Mouse (Mus musculus): ENCODE measurements around the gene Usp33.

Usp33 gene

DNA sequence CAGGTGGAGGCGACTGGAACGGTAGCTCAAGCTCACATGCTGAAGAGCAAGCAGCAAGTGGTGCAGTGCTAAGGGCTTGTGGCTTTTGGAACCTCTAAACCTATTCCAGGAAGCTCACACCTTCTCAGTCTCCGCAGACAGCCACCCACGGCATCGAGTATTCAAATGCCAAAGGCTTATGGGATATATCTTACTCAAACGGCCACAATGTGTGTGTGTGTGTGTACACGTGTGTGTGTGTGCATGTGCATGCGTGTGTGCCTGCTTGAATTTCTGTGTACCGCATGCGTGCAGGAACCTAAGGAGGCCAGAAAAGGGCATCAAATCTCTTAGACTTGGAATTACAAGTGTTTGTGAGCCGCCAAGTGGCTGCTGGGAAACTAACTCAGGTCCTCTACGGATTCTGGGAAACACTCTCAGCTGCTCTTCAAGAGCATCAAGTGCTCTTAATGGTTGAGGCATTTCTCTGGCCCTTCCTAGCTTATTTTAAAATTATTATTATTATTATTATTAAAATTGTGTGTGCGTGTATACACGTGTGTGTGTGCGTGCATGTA, 3.2 kb upstream of the Usp33 start:
- DNase-seq = no peak

DNA sequence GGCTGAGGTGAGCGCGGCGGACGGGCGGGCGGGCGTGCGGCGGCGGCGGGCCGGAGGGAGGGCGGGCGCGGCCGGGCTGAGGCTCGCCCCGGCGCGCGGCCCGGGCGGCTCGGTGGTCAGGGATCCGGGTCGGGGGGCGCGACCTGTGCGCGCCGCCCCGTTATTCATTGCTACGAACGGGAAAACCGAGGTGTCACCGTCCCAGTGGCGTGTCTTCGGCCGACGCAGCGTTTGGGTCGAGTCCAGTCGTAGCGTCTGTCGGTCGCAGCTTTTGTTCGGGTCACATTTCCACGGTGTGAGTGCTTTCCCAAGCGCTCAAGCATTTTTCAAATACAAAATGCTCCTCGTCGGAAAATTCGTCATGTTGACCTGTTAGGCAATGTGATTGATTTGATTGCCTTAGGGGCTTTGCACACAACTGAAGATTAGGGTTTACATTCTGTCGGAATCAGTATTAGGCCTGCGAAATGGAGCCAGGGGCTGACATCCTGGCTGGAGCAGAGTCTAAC, 409 bp downstream of the Usp33 start:
- peak; percentile 65 for DNase-seq

DNA sequence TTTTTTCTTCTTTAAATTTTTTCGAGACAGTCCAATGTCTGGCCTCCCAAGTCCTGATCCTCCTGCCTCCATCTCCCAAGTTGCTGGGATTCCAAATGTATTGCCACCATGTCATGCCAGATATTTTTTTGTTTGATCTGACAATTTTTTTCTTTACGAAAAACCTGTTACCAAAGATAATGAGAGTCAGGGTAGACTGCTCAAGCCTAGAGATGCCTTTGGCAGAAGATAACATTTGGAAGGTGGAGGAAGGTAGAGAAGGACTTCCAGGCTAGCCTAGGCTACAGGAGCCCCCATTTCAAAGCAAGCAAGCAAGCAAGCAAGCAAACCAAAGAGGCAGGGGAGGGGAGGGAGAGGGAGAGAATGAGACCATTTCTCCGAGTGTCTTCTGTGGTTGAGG, 949 bp downstream of the Usp33 start:
- no peak for DNase-seq

DNA sequence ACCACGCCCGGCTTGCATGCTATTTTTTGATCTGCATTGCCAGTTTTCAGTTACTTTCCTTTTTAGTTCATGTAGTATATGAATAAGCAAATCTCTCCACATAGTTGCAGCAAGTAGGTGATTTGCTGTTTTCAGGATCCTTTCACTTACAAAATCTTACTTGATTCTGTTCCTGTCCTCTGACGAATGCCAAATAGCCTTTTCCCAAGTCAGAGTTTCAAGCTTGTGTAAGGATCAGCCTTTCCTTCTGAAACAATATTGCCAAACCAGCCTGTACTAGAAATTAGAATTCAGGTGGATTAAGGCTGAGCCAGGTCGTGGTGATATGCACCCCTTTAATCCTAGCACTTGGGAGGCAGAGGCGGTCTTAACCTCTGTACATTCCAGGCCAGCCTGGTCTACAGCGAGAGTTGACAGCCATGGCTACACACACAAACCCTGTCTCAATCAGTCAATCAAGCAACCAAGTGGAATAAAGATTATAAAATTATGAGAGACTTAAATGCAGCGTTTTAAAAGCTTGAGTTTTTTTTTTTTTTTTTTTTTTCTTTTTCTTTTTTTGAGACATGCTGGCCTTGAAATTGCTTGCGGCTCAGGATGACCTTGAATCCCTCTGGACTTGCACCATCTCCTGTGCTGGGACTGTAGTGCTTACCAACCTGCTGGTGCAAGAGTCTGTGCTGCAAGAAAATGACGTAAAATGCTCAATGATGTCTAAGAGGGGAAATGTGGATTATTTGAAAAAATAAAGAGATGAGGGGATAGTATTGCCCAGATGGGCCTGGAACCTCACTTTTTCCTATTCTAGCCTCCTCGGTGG, 1.9 kb downstream of the Usp33 start:
- DNase-seq = no peak

DNA sequence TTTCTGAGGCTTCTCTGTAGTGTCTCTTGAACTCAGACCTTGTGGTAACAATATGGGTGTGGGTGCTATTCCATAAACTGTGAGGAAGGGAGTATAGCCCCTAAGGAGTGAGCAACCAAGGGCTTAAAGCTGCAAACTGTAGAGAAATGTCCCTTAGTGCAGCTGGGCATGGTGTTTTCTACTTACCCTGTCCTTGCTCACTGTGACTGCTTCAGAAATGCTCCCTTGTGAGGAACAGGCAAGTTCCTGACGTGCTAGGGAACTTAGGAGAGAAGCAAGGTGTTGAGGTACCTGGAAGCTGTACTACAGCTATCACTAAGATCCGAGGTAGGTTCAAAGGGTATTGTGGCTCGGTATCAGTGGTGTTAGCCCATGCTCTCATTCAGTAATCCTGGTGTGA, 4.2 kb downstream of the Usp33 start:
- DNase-seq = no peak

DNA sequence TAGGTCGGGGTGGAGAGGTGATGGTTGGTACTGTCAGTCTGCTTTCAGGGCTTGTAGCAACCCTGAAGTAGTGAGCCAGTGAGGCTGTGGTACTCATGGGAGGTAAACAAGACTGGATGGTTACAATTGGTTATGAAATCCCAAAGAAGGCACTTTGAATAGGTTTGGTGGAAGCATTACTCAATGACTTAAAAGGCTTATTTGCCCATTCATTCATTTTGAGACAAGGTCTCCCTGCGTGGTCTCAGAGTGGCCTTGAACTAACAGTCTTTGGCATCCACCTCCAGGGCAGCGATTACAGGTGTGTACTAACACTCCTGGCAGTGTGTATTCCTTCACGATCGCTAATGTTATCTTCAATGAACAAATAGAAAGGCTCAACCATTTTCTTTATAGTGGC, 4.7 kb downstream of the Usp33 start:
- no peak for DNase-seq

DNA sequence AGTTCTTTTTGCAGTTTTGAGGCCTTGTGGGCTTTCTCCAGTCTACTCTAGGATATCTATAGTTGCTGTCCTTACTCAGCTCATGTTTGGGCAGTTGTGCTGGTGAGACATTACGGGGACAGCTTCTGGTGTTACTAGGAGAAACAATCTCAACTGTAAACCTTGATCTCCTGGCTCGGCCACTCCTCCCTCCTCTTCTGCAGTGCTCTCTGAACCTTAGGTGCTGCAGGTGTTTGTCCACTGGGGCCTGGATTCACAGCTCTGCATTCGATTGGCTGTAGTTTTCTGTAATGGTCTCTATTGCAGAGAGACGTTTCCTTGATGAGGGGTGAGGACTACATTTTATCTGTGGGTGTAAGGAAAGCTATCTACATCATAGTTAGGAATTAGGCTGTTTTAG, 6.0 kb downstream of the Usp33 start:
- no peak for DNase-seq

DNA sequence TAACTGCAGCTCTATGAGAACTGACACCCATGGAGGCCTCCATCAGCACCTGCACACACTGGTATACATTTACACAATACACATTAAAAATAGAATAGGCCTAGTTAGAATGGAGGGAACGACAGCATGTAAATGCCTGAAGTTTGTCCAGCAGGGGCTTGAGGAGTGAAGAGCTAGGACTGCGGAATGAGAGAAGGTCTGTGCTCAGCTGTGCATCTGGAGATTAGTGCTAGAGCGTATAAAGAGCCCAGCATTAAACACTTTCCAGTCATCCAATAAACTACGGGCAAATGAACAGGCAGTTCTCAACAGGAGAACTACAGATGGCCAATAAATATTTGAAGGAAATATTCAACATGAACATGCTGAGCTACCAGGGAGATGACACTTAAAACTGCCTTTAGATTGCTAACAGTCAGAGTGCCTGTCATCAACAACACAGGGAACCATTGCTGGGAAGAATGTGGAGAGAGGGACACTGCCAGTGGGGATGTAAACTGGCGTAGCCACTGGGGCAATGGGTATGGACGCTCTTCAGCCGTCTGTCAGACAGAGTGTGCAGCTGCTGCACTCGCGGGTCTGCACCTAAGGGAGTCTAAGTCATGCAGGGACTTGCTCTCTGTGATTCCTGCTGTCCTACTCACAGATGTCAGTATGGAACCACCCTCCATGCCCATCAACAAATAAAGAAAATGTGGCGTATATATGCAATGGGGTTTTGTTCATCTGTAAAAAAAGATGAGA, 7.3 kb downstream of the Usp33 start:
- DNase-seq = no peak

DNA sequence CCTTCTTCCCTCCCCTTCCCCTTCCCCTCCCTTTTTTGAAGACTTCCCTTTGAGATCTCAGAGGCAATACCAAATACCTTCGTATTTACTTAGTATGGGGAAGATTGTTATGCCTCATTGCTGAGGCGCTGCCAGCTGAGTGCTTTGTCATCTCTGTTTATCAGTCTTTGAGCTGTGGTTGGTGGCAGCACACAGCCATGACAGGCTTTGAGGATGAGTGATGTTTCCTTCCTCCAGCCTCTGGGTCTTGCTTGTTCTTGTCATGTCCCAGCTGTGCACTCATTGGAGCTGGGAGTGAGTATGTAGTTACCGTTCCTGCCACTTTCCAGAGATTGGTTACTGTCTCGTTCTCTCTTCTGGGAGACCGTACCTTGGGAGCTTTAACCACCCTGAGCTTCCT, 9.1 kb downstream of the Usp33 start:
- peak; percentile 44 for DNase-seq

DNA sequence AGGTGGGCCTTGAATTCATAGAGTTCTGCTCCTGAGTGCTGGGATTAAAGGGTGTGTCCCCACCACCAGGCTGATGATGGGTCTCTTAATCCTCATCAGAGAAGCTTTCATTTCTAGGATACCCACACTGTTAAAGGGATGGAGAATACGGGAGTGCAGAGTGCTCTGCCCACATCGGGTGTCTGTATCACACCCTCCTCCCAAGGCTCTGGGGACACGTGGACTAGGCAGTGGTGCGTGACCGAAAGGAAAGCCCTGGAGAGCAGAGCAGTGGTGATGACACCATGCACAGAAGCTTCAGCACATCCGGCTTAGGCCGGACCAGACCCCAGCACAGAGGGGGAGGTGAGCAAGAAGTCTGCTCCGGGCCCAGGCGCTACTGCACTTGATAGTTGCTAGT, 10.5 kb downstream of the Usp33 start:
- peak; percentile 22 for DNase-seq

DNA sequence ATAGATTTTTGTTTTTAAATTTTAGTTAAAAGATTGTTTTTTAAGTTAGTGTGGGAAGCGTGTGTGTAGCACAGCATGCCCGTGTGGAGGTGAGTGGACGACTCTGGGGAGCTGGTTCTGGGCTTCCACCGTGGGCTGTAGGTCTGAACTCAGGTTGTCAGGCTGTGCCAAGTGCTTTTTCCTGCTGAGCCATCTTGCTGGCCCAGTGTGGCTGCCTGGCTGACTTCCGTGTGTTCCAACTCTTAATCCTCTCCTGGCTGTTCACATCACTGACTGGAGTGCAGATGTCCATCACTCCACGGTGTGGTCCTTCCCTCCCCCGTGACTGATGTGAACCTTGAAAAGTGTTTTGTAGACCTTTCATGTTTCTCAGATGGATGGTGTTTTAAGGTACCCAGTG, 12.9 kb downstream of the Usp33 start:
- DNase-seq = no peak

DNA sequence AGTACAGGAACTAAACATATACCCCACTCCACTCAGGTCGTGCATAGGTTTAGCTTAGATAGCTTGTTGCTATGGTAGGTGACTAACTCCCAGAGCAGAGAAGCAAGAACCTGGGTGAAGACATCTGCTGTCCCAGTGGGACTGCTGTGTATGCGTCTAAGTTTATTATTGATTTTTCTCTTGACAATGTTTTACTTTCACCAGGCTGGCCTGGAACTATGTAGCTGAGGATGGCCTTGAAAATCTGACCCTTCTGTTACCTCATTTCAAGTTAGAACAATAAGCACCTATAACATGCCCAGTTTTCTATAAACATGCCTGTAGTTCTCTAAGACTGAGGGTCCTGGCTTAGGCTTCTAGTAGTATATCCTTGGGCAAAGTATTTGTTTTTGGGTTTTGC, 17.9 kb downstream of the Usp33 start:
- DNase-seq = no peak

DNA sequence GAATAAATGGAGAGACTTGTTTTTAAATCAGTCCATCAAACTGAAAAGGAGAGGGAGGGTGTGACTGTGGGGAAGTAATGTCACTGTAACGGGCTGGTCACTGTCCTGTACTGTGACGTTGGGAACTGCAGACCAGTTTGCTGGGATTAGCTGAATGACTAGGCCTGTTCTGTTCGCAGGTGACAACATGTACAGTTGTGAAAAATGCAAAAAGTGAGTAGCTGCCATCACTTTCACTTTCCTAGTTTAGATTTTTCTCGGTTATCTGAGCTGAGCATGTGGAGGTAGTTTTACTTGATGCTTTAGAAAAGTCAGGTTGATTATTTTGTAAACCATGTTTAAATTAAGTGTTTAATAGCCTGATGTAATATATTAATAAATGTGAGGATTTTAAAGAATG, 29.8 kb downstream of the Usp33 start:
- no peak for DNase-seq

DNA sequence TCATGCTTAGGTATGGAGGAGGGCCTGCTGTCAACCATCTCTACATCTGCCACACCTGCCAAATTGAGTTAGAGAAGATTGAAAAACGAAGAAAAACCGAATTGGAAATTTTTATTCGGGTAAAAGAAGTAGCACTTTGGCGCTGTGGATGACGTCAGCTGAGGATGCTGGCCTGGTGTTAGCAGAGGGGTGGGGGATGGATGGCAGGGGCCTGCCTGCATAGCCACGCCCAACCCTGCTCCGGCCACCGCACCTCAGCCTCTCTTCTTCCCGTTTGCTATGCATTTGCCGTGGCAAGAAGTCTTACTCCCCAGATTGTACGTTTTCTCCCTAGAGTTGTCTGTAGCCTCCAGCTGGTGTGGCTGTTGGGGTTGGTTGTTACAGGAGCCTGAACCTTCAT, 37.8 kb downstream of the Usp33 start:
- DNase-seq = no peak

DNA sequence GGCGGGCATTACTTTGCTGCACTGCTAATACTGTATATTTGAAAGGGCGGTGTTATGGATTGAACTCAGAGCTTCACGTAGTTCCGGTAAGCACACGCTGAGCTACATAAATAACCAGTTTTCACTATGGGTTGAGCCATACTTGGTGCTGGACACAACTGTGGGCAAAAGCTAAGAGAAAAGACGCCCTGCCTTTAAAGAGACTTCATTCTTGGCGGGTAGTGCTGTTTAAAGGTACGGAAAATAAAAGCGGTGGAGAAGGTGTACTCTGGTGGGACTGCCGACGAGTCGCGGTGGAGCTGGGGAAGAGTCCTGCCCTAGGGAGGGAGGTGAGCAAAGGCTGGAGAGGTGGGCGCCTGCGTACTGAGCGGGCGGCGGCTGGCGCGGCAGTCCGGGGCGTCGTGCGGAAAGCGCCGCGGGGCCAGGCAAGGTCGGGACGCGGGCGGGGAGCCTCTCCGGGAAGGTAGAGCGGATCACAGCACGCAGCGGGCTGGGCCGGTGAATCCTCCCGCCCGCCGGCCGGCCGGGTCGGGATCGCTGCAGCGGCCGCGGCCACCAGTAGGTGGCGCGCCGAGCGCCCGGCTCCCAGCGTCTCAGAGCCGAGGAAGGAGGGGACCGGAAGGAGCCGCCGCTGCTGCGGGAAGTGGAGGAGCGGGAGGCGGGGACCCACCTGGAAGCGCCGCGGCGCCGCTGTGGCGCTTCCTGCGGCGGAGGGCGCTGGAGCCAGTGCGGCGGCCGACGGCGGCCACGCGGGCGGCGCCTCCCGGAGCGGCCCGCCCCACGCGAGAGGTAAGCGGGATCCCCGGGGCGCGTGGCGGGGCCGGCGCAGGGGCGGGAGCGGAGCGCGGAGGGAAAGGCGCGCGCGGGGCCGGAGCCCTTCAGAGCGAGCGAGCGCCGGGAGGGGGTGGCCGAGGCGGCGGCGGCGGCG, 49.3 kb downstream of the Usp33 start, which contains the start of gene Zzz3:
Gene Zzz3, plus strand, starts transcription at position 124 of the 928 bp plus-strand sequence.
- DNase-seq = peak; percentile 95

DNA sequence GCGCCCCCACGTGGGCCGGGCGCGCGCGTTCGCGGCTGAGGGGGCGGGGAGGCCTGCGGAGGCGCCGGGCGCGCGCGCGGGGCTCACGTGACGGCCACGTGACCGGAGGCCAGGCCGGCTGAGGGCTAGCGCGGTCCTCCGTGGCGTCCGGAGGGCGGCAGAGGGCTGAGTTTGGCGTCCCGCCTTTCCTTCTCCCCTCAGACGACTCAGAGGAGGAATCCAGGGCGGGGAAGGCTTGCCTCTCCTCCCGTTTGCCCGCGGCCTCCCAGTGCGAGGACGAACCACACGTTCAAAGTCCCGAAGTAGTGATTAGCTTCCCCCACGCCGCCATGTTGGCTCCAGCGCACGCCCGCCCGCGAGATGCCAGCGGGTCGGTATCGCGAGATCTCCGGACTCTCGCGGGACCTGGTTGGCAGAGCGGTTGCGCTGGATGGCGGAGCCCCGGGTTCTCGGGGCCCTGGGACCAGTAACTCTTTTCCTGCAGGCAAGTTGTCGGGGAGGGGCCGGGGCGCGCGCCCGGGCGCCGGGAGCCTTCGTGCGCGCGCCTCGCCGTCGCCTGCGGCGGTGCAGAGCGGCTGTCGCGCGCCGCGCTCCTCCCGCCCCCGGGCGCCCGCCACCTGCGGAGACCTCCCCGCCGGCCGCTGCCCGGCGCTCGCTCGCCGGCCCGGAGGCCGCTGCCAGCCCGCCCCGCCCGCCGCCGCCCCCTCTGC, 50.2 kb downstream of the Usp33 start:
- peak; percentile 99 for DNase-seq

DNA sequence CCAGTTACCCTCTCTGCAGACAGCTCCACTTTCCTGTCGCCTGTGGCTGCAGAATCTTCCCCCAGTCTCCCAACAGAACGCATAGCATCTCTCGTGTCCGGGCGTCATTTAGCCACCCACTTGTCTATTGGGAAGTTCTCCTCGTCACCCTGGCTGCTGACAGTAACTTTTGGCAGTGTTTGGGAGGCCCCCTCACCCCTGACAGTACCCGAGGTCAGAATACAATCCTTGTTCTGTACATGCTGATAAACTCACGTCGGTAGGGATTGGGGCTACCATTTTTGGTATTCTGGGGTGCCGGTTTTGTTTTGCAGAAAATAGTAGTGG, 50.7 kb downstream of the Usp33 start:
- no peak for DNase-seq

DNA sequence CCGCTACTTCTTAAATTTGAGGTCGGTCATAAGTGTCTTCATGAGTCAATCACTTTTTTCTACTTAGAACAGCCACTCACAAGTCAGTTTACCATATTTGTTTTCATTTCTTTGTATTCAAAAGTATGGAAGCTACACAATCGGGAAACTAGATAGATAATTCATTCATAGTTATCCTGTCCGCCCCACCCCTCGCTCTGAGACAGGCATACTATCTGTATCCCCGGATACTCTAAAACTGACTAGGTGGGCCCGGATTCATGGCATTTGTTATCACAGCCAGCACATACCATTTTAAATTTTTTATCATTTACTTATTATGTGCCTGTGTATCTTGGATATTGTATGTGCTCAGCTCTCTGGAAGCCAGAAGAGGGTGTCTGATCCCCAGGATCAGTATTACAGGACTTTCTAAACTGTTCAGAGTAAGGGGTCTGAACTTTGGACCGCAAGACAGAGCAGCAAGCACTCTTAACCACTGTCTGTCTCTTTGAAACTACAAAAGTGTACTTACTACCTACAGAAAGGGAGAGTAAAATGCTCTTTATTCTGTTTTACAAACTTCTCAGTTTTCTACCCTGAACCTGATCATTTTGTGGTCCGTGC, 51.2 kb downstream of the Usp33 start:
- no peak for DNase-seq

DNA sequence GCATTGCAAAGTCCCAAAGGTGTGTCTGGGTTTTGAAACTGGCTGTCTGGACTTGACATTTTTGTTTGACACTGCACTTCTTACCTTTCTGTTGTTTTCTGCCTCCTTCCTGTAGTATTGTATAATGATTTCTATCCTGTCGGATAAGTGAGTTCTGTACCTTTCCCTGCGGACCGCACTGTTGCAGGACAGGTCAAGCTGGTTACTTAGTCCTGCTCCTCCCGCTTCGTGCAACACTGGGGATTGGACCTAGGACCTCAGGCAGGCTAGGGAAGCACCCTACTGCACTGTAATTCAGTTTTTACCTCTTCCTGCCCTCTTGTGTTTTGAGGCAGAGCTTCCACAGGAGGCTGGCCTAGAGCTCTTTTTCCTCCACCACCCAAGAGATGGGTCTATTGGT, 54.2 kb downstream of the Usp33 start:
- DNase-seq = peak; percentile 43

DNA sequence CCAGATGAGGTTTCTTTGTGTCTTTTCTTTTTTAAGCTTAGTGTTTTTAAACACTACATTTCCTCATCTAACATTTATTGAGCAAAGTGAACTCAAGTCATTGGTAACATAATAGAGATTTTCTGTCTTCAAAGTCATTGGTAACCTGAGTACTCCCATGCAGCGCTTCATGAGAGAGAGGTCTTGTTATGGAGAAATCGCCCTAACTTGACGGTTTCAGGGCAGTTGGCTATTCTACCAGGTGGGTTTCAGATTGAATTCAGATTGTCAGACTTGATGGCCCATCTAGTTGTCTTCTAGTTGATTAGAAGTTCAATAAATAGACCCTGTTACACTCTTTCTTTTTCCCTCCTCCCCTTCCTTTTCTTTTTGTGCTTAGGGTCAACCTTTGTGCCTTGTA, 54.6 kb downstream of the Usp33 start:
- DNase-seq = no peak

DNA sequence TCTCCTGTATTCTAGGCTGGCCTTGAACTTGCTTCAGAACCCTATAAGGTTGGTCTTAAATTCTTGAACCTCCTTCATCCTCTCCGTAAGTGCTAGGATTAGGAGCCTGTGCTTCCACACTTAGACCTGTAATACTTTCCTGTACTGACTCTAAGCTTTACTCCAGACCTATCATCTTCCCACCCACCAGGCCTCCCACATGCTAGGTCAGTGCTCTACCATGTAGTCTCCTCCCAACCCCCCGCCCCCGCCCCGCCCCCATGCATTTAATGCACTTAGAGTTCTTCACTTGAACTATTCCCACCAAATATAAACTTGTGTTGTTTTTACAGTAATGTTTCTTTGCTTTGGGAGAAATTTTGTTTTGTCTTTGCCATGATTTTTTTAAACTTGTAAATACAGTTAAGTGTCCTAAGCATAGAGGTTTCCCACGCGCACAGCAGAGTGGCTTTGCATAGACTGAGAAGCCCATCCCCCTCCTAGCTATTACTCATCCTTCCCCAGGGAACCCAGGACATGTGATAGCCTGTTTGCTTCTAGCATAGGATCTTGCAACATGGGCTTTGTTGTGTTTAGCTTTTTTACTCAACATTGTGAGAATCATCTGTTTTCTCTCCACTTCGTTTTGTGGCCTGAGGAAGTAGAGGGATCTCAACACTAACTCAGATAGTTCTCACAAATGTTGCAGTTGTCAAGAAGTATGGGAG, 55.8 kb downstream of the Usp33 start:
- DNase-seq = peak; percentile 63
